Mouse (Mus musculus) cortical plate, adult 2 months (tissue): ENCODE measurements around the gene Slc16a10.

ENCODE experiments used
- CTCF ChIP-seq: fragments of 200-500 bp; IDR thresholded peaks from 2 replicates; pipeline ENCODE4 v1.5.1; 2011; ENCODE audit warnings: mild to moderate bottlenecking, control low read depth, low read length; ENCODE audit not compliant: insufficient read depth; ENCODE audit errors: extremely low read depth
- POLR2A ChIP-seq: fragments of 200-500 bp; IDR thresholded peaks from 2 replicates; pipeline ENCODE4 v1.6.1; 2011; ENCODE audit warnings: mild to moderate bottlenecking, low read length, control low read depth; ENCODE audit not compliant: insufficient read depth; ENCODE audit errors: extremely low read depth

DNA sequence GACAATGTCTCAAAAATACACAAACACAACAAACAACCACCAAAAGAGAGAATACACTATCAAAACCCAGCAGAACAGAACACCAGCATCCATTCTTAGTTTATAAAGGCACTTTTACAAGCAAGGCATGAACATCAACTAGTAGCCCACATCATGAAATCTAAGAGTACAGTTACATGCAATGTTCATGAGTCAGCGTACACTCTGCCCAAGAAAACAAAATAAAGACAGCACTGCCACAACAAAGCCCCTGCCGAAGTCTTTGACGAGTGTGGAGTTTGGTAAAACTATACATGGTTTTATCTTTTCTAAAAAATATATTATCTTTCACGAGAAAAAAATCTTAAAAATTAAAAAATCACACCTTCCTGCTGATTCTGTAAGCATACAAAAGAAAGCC, 58.5 kb downstream of the Slc16a10 start:
- no peak for TF ChIP-seq CTCF
- no peak for TF ChIP-seq POLR2A
